Mouse (Mus musculus): ENCODE results near the gene Tcp11l2. TPM values are rescaled to one million over a fixed set of nuclear protein-coding genes. Genes with fewer than 3 reads are reported as not detected.

Gene Tcp11l2
- total RNA-seq, 2 experiments from 2014 or later = 495 to 604 TPM

GRCm38 (mm10) chr10:84592745-84593144 is 16.3 kb downstream of the Tcp11l2 start:
- no peak for ATAC-seq (replicated peaks; ENCODE audit: low FRiP score, poor library complexity, severe bottlenecking)

- ATAC-seq (replicated peaks; ENCODE audit: low FRiP score, poor library complexity, severe bottlenecking) = no peak
Observed at GRCm38 (mm10) chr10:84597127-84597785, 20.8 kb downstream of the Tcp11l2 start.

- no peak for ATAC-seq (replicated peaks; ENCODE audit: low FRiP score, poor library complexity, severe bottlenecking)
Observed at GRCm38 (mm10) chr10:84598172-84598571, 21.7 kb downstream of the Tcp11l2 start.

GRCm38 (mm10) chr10:84600136-84600535 is 23.7 kb downstream of the Tcp11l2 start:
- no peak for ATAC-seq (replicated peaks; ENCODE audit: low FRiP score, poor library complexity, severe bottlenecking)

- no peak for ATAC-seq (replicated peaks; ENCODE audit: low FRiP score, poor library complexity, severe bottlenecking)
Observed at GRCm38 (mm10) chr10:84604335-84604734, 27.9 kb downstream of the Tcp11l2 start.

- no peak for ATAC-seq (replicated peaks; ENCODE audit: low FRiP score, poor library complexity, severe bottlenecking)
Observed at GRCm38 (mm10) chr10:84608361-84608760, 31.9 kb downstream of the Tcp11l2 start.

- ATAC-seq (replicated peaks; ENCODE audit: low FRiP score, poor library complexity, severe bottlenecking) = no peak
Observed at GRCm38 (mm10) chr10:84610324-84610723, 33.9 kb downstream of the Tcp11l2 start.

- ATAC-seq (replicated peaks; ENCODE audit: low FRiP score, poor library complexity, severe bottlenecking) = no peak
Observed at GRCm38 (mm10) chr10:84610783-84611182, 34.4 kb downstream of the Tcp11l2 start.

GRCm38 (mm10) chr10:84611664-84612063 is 35.2 kb downstream of the Tcp11l2 start:
- no peak for ATAC-seq (replicated peaks; ENCODE audit: low FRiP score, poor library complexity, severe bottlenecking)

GRCm38 (mm10) chr10:84612281-84612680 is 35.9 kb downstream of the Tcp11l2 start:
- no peak for ATAC-seq (replicated peaks; ENCODE audit: low FRiP score, poor library complexity, severe bottlenecking)

- ATAC-seq (replicated peaks; ENCODE audit: low FRiP score, poor library complexity, severe bottlenecking) = no peak
Observed at GRCm38 (mm10) chr10:84613366-84613765, 36.9 kb downstream of the Tcp11l2 start.

- ATAC-seq (replicated peaks; ENCODE audit: low FRiP score, poor library complexity, severe bottlenecking) = no peak
Observed at GRCm38 (mm10) chr10:84615076-84615475, 38.6 kb downstream of the Tcp11l2 start.

- ATAC-seq (replicated peaks; ENCODE audit: low FRiP score, poor library complexity, severe bottlenecking) = peak; percentile 95
Observed at GRCm38 (mm10) chr10:84621826-84622790, 45.7 kb downstream of the Tcp11l2 start, which contains the start of gene Polr3b. Gene Polr3b, plus strand, starts transcription at chr10:84622292.

GRCm38 (mm10) chr10:84631182-84631581 is 54.8 kb downstream of the Tcp11l2 start:
- peak; percentile 70 for ATAC-seq (replicated peaks; ENCODE audit: low FRiP score, poor library complexity, severe bottlenecking)

- ATAC-seq (replicated peaks; ENCODE audit: low FRiP score, poor library complexity, severe bottlenecking) = no peak
Observed at GRCm38 (mm10) chr10:84632005-84632404, 55.6 kb downstream of the Tcp11l2 start.

- ATAC-seq (replicated peaks; ENCODE audit: low FRiP score, poor library complexity, severe bottlenecking) = no peak
Observed at GRCm38 (mm10) chr10:84636656-84637055, 60.2 kb downstream of the Tcp11l2 start.

GRCm38 (mm10) chr10:84638382-84638781 is 62.0 kb downstream of the Tcp11l2 start:
- no peak for ATAC-seq (replicated peaks; ENCODE audit: low FRiP score, poor library complexity, severe bottlenecking)

- peak; percentile 93 for ATAC-seq (replicated peaks; ENCODE audit: low FRiP score, poor library complexity, severe bottlenecking)
Observed at GRCm38 (mm10) chr10:84639525-84640287, 63.3 kb downstream of the Tcp11l2 start.

- ATAC-seq (replicated peaks; ENCODE audit: low FRiP score, poor library complexity, severe bottlenecking) = no peak
Observed at GRCm38 (mm10) chr10:84640861-84641260, 64.4 kb downstream of the Tcp11l2 start.

- no peak for ATAC-seq (replicated peaks; ENCODE audit: low FRiP score, poor library complexity, severe bottlenecking)
Observed at GRCm38 (mm10) chr10:84641576-84641975, 65.2 kb downstream of the Tcp11l2 start.
